Mouse (Mus musculus) stomach, postnatal 0 days (tissue): ENCODE measurements at regions not wholly inside any gene's neighbourhood (a gene's known extent, or its start where the extent isn't known, plus 50 kb on each side); places are given as distances from the start of the nearest gene placed in this dataset.

Experiments used
- CTCF ChIP-seq: IDR thresholded peaks from 2 replicates; pipeline ENCODE4 v1.5.1; 2016; ENCODE audit warnings: antibody characterized with exemption, low read depth, mild to moderate bottlenecking, moderate library complexity
- EP300 ChIP-seq: optimal IDR thresholded peaks from 2 replicates; pipeline ENCODE3; 2016; ENCODE audit warnings: antibody characterized with exemption

DNA sequence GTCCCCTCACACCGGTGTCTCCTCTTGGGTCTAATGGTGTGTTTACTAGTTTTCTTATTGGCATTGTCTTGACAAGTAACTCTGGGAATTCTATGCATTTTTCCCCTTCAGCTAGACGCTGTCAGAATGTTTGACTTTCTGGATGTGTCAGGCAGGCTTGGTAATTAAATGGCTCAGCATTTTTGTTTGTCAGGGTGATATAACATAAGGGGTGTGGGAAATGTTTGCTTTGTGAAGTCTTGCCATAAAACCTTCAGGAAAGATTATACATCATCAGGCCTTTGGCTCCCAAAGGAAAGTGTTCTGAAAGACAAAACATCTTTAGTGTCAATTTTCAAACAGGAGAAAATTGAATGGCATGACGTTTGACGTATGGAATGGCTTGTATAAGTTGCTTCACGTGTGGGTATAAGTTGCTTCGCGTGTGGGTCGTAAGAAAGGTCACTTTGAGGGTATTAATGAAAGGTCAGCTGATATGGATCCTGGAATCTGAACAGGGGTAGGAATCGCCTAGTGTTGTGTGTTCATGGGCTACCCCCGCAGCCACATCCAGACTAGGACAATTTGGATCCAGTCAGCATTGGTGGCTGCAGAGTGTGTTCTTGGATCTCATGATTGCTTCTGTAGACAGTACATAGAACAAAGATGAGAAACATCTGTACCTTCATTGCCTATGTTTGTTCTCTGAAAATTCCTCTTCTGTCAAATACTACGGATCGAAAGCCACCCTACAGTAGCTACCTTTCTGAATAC is 349.6 kb downstream of the Tmem232 start:
- TF ChIP-seq EP300: no peak
- TF ChIP-seq CTCF: no peak
